Mouse (Mus musculus) frontal cortex, postnatal 14 days (tissue): ENCODE measurements around the gene H1f0.
A peak's percentile ranks its signal among the peaks of the same experiment; 100 is the strongest.
"Not testable (repeated sequence)": the region's sequence is repeated elsewhere in the genome, so short reads cannot be mapped to it uniquely, and the experiment has no call there.

Source experiments
- DNase-seq, 2 experiments: peaks; one replicate each; pipeline ENCODE4 v3.0.0; 2022; ENCODE audit warnings: low spot score in 2 of 2

H1f0 gene

DNA sequence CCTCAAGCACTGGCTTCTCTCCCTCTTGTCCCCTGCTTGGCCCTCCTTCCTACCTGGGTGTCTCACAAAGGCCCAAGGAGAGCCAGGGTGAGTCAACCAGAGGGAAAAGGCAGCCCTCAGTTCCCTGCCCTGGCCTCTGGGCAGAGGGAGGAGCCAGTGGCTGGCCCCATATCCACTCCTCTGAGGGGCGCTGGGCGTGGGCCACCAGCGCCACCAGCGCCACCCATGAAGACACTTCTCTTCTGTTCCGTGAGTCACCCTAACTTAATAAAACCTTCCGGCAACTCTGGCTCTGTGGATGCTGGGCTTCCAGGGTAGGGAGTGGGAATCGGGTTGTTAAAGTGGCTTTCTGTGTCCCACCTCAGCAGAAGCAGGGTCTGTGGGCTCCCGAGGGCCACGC is 22.7 kb upstream of the H1f0 start:
- DNase-seq: no peak

DNA sequence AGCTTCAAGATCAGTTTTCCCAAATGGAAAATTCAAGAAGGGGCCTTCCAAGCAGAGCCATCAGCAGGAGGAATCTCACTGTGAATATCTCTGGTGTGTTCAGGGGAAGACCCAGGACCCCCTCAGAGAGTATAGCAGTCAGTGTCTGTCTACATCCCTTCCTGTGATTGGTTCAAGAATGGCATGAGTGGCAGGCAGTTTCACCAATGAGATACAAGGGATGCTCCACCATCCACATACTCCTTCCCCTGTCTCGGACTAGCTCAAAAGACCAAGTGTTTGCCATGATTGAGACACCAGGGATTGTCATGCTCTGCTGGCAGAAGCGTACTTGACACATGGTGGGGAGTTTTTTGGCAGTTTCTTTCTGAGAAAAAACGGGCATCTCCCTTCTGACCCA is 21.6 kb upstream of the H1f0 start:
- no peak for DNase-seq

DNA sequence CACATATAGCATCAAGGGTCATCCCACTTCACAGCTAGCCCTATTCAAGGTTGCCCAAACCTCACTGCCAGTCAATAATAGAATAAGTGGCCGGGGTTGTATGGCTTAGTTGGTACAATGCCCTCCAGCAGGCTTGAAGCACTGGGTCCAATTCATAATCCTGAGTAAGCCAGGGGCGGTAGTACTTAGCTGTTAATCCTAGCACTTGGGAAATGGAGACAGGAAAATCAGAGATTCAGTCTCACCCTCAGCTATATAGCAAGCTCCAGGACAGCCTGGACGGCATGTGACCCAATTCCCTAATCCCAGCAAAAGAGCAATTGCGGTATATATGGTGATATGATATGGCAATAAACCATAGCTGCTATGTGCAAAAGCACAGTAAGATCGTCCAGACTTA is 21.2 kb upstream of the H1f0 start:
- DNase-seq: no peak

DNA sequence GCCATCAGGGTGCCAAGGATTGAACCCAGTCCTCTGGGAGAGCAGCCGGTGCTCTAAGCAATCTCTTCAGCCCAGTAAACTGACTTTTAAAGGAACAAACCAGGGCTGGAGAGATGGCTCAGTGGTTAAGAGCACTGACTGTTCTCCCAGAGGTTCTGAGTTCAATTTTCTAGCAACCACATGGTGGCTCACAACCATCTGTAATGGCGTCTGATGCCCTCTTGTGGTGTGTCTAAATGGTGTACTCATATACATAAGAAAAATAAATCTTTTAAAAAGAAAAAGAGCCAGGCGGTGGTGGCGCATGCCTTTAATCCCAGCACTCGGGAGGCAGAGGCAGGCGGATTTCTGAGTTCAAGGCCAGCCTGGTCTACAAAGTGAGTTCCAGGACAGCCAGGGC is 20.4 kb upstream of the H1f0 start:
- not testable (repeated sequence) for DNase-seq

DNA sequence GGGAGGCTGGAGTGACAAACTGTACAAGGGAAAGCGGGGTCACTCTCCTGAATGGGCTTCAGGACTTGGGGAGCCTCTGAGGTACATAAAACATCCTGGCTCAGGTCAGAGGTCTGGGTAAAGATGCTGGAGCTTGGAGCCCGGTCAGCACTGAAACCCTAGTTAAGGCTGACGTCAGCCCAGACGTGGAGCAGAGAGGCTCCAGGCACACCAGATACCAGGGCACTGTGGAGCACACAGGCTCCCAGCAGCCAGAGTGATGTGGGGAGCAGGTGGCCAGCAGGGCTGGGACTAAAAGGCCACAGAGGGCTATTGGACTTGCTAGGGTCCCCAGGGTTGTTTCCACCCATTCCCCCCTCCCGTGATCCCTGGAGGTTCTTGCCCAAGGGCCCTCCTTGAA is 18.5 kb upstream of the H1f0 start:
- DNase-seq: no peak

DNA sequence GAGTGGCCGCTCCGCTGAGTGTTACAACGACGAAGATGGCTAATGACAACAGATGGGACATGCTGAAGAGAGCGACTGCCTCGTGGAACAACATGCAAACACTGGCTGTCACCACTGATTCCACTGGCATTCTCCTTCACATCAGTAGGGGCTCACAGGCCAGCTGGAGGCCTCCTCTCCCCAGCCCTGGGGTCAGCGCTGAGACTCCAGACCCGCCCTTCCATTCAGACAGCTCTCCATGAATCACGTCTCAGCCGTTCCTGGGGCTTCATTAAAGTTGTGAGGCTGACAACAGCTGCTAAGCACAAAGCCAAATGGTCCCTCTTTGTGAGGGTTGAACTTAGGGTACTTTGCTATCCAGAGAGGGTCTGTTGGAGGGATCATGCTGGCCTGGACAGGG is 16.7 kb upstream of the H1f0 start:
- no peak for DNase-seq

DNA sequence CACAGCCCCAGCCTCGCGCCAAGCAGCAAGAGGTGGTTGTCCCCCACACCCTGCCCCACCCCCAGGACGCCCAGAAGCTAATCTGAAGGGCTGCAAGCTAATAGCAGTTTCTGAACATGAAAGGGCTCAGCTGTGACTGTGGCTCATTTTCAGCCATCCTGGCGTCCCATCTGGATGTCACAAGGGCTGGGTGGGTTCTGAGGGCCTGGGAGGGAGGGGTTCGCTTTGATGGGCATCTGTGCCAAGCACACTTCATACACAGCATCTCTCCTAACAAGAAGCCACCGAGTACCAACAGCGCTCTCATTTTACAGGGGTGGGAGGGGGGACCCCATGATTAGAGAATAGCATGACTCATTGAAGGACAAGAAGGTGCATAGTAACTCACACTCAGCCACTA is 14.9 kb upstream of the H1f0 start:
- no peak for DNase-seq

DNA sequence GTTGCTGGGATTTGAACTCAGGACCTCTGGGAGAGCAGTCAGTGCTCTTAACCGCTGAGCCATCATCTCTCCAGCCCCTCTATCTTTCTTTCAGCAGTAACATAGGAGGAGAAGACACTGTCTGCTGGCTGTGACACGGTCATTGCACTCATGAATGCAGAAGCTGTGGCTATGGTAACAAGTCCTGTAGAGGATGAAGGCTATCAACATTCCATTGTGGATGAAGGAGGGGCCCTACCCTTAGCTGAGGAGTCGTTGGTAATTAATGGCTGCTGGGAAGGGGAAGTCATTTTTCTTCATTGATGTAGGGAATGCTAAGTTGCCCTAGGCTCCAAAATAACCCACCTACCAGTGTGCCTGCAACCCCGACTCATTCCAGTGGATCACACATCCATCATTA is 10.1 kb upstream of the H1f0 start:
- DNase-seq: no peak

DNA sequence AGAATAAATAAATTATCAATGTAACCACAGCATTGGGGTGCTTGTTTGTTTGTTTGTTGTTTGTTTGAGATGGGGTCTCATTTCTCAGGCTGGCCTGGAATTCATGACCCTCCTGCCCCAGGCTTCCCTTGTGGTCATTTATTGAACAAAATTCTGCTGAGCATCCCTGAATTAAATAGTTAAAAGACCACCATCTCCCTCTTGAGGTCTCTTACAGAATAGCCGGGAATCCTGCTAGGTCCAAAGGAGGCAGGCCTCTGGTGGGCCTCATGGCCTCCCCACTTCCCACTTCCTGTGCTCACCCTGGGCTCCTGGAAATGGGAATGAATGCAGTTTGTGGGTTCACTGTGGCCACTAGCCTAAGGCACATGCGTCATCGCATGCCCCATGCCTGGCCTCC is 9.4 kb upstream of the H1f0 start:
- no peak for DNase-seq

DNA sequence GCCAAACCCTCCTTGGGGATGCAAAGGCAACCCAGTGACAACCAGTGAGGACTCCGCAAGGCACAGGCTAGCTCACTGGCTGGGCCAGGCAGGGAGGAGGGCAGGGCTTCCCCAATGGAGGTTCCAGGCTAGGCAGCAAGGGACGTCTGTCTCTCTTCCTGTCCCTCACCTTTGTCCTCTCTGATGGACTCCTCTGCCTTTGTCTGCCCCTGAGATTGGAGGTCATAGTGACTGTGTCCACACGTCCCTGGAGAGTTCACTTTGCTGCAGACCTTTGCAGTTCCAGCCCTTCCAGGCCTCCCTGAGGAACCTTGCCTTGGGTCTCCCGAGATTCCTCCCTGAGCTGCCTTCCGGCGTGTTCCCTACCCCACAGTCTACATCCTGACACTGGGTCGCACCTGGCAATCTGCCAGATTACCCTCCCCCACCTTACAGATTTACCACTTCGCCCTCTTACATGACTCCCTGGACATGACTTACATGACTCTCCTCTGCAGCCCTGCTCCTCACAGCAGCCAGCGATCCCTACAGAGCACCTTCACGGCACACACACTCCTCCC is 5.5 kb upstream of the H1f0 start:
- no peak for DNase-seq

DNA sequence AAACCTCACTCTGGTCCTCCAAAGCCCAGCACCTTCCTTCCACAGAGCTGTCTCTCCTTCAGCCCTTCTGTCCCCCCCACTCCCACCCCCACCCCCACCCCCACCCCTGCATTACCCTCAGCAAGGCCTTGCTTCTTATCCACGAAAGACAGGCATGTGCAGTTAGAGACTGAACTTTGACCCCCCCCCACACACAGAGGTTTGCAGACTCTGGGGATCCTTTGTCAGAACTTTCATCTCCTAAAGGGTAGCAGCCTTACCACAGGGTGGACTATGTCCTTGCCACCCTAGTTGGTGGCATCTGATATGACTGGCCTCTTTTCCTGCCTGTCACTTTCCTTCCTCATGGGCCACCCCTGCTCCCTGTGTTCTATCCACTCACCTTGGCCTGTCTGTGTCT is 4.9 kb upstream of the H1f0 start:
- DNase-seq: no peak

DNA sequence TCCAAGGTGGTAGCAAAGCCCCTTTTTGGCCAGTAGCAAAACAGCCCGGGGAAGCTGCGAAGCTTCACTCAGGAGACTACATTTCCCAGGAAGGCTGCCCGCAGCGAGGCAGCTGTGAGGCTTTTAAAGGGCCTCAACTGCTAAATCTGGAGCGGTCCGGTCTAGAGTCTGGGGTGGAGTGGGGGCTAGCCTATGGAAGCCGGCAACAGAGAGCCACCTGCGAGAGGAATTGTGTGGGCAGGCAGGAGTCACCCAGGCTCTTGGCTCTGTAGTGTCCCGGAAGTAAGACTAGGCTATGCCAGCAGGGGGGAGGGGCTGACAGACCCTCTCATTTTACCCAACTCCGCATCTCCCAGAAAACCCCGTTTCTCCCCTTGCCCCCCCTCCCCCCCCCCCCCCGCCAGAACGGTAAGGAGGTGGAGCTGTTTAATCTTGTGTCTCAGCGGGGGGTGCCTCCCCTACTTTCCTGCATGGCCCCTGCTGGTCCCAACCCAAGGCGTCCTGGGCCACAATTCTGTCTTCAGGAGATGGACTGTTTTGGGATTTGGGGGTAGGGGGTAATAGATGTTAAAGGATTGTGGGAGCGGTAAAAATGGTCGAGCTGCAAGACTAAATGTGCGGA is 2.5 kb upstream of the H1f0 start:
- DNase-seq: no peak

DNA sequence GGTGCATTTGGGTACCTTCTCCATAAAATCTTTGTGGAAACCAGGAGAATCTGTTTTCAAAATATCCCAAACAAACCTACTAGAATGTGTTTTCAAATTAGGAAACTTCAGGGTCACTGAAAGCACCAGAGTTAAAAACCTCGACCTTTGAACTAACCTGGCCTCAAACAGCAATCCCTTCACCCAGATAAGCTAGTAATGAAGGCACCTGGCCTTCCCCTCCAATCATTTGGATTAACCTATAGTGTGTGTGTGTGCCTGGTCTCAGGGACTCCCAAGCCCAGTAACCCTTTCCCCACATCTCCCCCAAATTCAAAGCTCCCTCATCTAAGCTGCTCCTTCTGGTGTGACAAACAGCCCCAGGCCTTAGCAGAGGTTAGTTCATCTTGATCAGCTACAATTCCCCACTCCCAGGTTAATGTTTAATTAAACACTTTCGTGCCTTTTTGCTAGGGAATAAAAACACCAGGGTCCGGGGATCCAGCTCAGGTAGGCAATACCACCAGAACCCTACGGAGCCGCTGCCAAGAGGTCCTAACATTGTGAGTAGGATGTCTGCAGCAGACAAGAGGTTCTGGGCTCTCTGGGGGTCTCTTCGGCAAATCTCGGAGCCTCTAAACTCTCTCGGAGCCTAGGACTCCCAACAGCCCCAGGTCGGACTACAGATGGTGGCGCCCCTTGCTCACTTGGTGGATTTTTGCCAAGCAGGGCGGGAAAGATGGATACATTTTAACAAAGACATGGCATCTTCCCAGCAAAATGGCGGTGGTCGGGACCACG is 1.5 kb upstream of the H1f0 start:
- DNase-seq: no peak

DNA sequence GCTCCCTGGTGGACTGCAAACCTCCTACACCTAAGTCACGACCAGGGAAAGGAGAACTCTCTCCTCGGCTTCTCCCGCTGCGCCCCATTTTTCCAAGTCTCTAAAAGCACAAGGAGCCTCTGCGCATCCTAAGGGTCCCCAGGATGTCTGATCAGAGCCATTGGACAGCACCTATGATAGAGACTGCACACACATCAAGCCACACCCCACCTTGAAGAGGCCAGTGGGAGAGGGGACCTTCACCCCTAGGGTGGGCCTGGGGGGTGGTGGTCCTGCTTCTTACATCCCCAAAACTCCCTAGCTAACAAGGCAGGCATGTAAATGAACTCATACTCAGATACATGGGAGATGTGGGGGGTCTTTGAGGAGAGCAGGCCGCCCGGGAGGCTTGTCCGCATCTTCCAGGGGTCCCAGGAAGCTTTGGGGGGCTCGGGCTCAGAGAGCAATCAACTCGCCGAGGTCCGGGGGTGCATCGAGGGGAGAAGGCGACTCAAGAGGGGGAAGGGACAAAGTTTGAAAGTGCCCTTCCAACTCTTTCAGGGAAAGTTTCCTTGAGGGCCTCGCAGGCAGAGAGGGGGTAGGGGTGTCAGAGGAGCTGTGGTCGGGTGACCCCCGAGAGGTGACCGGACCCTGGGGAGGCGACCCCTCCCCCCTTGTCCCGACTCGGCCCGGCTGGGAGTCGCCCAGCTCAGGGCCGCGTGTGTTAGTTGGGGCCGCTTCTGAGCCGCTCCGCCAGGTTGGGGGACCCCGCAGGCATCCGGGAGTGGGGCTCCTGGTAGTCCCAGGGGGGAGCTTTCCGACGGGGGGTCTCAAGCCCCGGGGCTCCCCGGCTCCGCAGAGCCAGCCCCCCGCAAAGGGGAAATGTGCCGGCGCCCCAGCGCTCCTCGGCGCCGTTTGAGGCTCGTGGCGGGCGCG is 702 bp upstream of the H1f0 start:
- no peak for DNase-seq

DNA sequence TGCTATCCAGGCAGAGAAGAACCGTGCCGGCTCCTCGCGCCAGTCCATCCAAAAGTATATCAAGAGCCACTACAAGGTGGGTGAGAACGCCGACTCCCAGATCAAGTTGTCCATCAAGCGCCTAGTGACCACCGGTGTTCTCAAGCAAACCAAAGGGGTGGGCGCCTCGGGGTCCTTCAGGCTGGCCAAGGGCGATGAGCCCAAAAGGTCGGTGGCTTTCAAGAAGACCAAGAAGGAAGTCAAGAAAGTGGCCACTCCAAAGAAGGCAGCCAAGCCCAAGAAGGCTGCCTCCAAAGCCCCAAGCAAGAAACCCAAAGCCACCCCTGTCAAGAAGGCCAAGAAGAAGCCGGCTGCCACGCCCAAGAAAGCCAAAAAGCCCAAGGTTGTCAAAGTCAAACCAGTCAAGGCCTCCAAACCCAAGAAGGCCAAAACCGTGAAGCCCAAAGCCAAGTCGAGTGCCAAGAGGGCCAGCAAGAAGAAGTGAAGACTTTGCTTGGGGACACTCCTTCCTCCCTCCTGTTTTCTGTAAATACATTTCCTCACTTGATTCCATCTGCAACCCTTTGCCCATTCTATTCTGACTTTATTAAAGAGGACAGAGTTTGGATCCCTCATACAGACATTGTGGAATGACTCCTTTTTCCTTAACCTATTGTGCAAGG is 704 bp downstream of the H1f0 start:
- DNase-seq: no peak

DNA sequence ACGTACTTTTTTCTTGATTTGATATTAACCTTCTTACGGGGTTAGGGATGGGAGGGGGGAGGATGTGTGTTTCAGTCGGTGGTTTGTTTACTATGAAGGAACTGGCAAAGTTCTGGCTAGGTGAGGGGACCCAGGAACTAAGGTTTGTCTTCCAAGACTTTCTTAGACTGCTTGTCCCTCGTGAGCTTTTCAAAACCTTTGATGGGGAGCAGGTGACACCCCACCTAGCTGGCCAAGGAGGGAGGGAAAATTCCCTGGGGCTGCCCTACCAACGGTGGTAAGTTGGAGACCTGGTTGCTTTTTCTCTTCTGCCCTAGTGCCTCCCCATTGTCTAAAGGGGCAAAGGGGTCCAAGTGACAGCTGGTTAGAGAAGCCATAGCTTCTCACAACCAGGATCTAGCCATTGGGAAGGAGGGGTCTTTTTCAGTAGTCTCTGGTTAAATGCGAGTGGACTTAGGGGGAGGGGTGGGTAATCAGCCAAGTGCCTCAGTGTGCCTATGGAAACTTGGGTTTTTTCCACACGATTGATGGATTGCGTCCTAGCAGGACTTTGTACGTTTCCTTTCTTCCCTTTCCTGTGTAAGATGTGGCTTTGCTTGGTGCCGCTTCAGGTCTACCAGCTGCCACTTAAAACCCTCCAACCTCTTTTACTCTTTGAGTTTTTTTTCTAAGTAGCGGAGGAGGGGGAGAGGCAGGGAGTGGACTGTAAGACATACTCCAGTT is 1.4 kb downstream of the H1f0 start:
- DNase-seq: no peak

DNA sequence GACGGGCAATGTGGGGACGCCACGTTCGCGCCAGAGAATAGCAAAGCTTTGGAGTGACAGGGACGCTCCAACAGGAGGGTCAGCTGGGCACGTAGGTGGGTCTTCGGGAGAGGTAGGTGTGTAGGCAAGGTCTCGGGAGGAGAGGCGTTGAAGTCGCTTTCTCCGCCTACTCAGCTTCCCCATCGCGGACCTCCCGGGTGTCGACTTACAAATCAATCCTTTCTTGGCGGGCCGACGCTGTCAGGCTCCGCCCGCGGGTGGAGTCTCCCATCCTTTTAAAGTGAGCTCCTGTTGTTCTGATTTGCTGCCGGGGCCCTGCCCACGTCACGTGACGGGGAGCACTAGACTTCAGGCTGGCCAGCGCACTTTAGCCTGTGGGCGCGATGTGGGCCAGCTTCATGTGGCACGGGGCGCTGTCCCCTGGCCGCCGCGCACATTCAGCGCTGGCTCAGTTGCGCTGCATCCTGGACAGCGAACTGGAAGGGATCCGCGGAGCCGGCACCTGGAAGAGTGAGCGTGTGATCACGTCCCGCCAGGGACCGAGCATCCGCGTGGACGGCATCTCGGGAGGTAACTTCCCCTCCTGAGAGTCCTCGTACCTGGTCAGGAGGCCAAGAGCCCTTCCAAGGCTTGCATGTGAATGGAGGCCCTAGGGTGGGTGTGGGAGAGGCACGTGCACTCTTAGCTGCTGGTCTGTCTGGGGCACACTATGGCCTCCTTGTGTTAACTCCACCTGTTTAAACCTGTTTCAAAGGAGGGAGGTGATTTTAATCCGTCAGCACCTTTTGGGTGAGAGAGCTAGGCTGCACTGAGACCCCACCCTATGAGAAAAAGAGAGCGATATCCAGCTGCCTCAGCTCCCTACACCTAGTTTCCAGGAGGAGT is 2.5 kb downstream of the H1f0 start:
- peak; percentile 76 to 77 for DNase-seq

DNA sequence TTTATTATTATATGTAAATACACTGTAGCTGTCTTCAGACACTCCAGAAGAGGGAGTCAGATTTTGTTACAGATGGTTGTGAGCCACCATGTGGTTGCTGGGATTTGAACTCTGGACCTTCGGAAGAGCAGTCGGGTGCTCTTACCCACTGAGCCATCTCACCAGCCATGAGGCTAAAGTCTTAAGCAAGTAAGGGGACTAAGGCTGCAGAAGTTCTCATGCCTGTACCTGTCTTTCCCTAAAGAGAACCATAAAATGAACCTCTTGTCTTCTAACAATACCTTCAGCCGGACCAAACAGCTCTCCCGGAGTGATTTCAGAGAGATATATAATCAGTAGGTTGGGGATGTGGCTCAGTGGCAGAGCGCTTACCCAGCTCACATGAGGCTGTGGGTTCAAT is 3.7 kb downstream of the H1f0 start:
- DNase-seq: not testable (repeated sequence)

DNA sequence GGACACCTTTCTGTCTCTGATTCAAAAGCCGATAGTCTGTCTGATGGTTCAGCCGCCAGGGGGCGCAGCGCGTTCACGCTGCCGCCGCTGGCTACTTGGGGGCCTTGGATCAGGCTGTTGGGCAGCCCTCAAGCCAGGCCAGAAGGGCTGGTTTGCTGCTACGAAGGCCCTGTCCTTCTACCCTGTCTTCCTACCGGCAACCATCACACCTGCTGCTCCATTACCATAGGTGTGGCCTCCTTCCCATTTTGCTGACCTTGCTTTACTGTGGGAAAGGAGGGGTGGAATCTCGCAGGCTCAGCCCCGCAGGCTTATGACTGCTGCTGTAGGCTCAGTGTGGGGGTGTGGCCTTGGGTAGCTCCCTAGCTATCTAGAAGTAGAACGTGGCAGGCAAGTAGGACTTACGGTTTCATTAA is 9.7 kb downstream of the H1f0 start:
- DNase-seq: peak in 1 of 2 experiments; percentile 47

DNA sequence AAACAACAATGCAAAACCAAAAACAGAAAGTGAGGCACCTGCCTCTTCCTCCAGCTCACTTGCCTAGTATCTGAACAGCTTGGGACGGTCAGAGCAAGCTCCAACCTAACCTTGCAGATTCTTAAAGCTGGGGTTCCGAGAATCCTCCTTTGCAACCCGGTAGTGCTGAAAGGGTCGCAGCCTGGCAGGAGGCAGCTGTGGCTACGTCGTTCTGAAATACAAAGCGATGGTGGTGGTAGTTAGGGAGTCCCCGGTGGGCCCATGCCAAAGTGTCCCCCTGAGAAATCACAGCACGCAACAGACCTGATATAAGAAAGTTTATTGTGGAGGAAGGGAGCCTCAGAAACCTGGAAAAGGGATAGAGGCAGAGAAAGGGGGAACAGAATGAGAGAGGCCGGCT is 10.1 kb downstream of the H1f0 start:
- DNase-seq: no peak
